Mouse (Mus musculus) embryonic facial prominence, embryonic 10.5 days (tissue): ENCODE measurements around the gene Trabd. TPM values are rescaled to one million over a fixed set of nuclear protein-coding genes. Genes with fewer than 3 reads are reported as not detected.

Experiments
- polyA plus RNA-seq: library from polyadenylated mRNA; unstranded; fragments of >200 nt; fragmentation: Nextera tagmentation; extraction: Ambion mirVana; gene quantifications from 2 replicates; pipeline ENCODE4 v1.2.1, GENCODE M21; 2016

Trabd gene
- polyA plus RNA-seq, 1 experiment from 2014 or later = 52.4 TPM

Other genes with a start within 250 kb of the Trabd start
- gene Pim3, start 212.9 kb upstream of the Trabd start, polyA plus RNA-seq = 43.6 and 49.0 TPM in 2 replicates
- gene Ttll8, start 120.7 kb upstream of the Trabd start, polyA plus RNA-seq = not detected in 2 replicates
- 1.0 and 1.5 TPM in 2 replicates for gene Mlc1, start 96.1 kb upstream of the Trabd start, polyA plus RNA-seq
- not detected in 2 replicates for gene Mov10l1, start 92.2 kb upstream of the Trabd start, polyA plus RNA-seq
- 0.21 and 0.50 TPM in 2 replicates for gene Panx2, start 15.4 kb upstream of the Trabd start, polyA plus RNA-seq
- gene Selenoo, start 14.0 kb downstream of the Trabd start, polyA plus RNA-seq = 12.9 and 13.0 TPM in 2 replicates
- gene Tubgcp6, start 48.0 kb downstream of the Trabd start, polyA plus RNA-seq = 25.9 and 28.8 TPM in 2 replicates
- gene Hdac10, start 53.6 kb downstream of the Trabd start, polyA plus RNA-seq = 15.9 and 16.1 TPM in 2 replicates
- gene Mapk12, start 65.6 kb downstream of the Trabd start, polyA plus RNA-seq = 16.6 and 19.6 TPM in 2 replicates
- gene Mapk11, start 74.5 kb downstream of the Trabd start, polyA plus RNA-seq = 16.1 and 20.6 TPM in 2 replicates
- gene Plxnb2, start 105.7 kb downstream of the Trabd start, polyA plus RNA-seq = 146 and 152 TPM in 2 replicates
- gene Dennd6b, start 121.4 kb downstream of the Trabd start, polyA plus RNA-seq = 26.1 and 29.1 TPM in 2 replicates
- gene Ppp6r2, start 136.4 kb downstream of the Trabd start, polyA plus RNA-seq = 23.8 and 26.8 TPM in 2 replicates
- gene Sbf1, start 240.2 kb downstream of the Trabd start, polyA plus RNA-seq = 80.6 and 85.5 TPM in 2 replicates
- 0.30 and 0.34 TPM in 2 replicates for gene Adm2, start 247.6 kb downstream of the Trabd start, polyA plus RNA-seq